Mouse (Mus musculus) fibroblast of lung, adult 2 months (primary cell): Measurements from ENCODE around the gene Ndrg2.
A peak's percentile ranks its signal among the peaks of the same experiment; 100 is the strongest.
"Not testable (repeated sequence)": the region's sequence is repeated elsewhere in the genome, so short reads cannot be mapped to it uniquely, and the experiment has no call there.

ENCODE experiments used
- DNase-seq: peaks from one replicate; pipeline ENCODE4 v3.0.0-alpha.2; 2011; ENCODE audit warnings: low read depth

The Ndrg2 gene

GRCm38 (mm10) chr14:51913960-51914762 lies at the start of gene Ndrg2:
Gene Ndrg2, minus strand, starts transcription at chr14:51914158.
- no peak for DNase-seq

GRCm38 (mm10) chr14:51960316-51960715 lies 46.4 kb upstream of the Ndrg2 start:
- DNase-seq, result no peak

- no peak for DNase-seq
These were observed 29.4 kb upstream of the Ndrg2 start for GRCm38 (mm10) chr14:51943336-51943735.

GRCm38 (mm10) chr14:51942236-51942635 lies 28.3 kb upstream of the Ndrg2 start:
- DNase-seq, result no peak

- no peak for DNase-seq
These were observed 27.6 kb upstream of the Ndrg2 start for GRCm38 (mm10) chr14:51941577-51941976.

GRCm38 (mm10) chr14:51940944-51941560 lies 27.1 kb upstream of the Ndrg2 start:
- DNase-seq, result no peak

- no peak for DNase-seq
These were observed 25.0 kb upstream of the Ndrg2 start for GRCm38 (mm10) chr14:51939005-51939404.

- peak; percentile 7 for DNase-seq
These were observed 18.4 kb upstream of the Ndrg2 start for GRCm38 (mm10) chr14:51932092-51933020.

- DNase-seq, result peak; percentile 59
These were observed 16.9 kb upstream of the Ndrg2 start for GRCm38 (mm10) chr14:51930824-51931223.

- DNase-seq, result no peak
These were observed 16.0 kb upstream of the Ndrg2 start for GRCm38 (mm10) chr14:51929968-51930367.

GRCm38 (mm10) chr14:51929309-51929943 lies 15.5 kb upstream of the Ndrg2 start:
- peak; percentile 76 for DNase-seq

GRCm38 (mm10) chr14:51926930-51927329 lies 13.0 kb upstream of the Ndrg2 start:
- DNase-seq, result not testable (repeated sequence)

GRCm38 (mm10) chr14:51923492-51923891 lies 9.5 kb upstream of the Ndrg2 start:
- no peak for DNase-seq

- DNase-seq, result no peak
These were observed 9.0 kb upstream of the Ndrg2 start for GRCm38 (mm10) chr14:51922910-51923309.

GRCm38 (mm10) chr14:51922571-51922865 lies 8.6 kb upstream of the Ndrg2 start, which contains the start of gene Rnase13:
Gene Rnase13, minus strand, starts transcription at chr14:51922773.
- DNase-seq, result no peak

GRCm38 (mm10) chr14:51921759-51922570 lies 8.0 kb upstream of the Ndrg2 start:
- no peak for DNase-seq

- no peak for DNase-seq
These were observed 5.0 kb upstream of the Ndrg2 start for GRCm38 (mm10) chr14:51918966-51919365.

GRCm38 (mm10) chr14:51918125-51918524 lies 4.2 kb upstream of the Ndrg2 start, which contains the start of gene Tppp2:
Gene Tppp2, plus strand, starts transcription at chr14:51918425.
- no peak for DNase-seq

GRCm38 (mm10) chr14:51916539-51916938 lies 2.6 kb upstream of the Ndrg2 start:
- no peak for DNase-seq

GRCm38 (mm10) chr14:51915030-51915429 lies 1.1 kb upstream of the Ndrg2 start:
- DNase-seq, result no peak
